In genomic region chr11:74829812-74830211, GRCm38 (mm10) we compare ENCODE assay signal across 8 mouse cellular contexts. TPM values are rescaled to one million over a fixed set of nuclear protein-coding genes. Genes with fewer than 3 reads are reported as not detected.
DNase-seq lines count a peak whose midpoint lies in the region; ATAC-seq and TF ChIP-seq lines count a peak whose summit lies in the region.

No protein-coding gene starts in this region.

- H3K79me2 ChIP-seq in heart, adult 2 months (replicated peaks; ENCODE audit: control insufficient read depth, insufficient read depth, low read length): no peaks in the 10 kb centered on the region

- H3K27me3 ChIP-seq in heart, adult 2 months (ENCODE audit: control insufficient read depth, insufficient read depth, low read length): no peaks in the 10 kb centered on the region
- no peaks in the 10 kb centered on the region for H3K27me3 ChIP-seq in liver, embryonic 11.5 days (replicated peaks; ENCODE audit: control insufficient read depth, insufficient read depth, low read length)
- no peaks in the 10 kb centered on the region for H3K27me3 ChIP-seq in stomach, embryonic 16.5 days (ENCODE audit: control insufficient read depth, insufficient read depth, low read length)

- TF ChIP-seq CTCF in heart, adult 2 months (IDR thresholded peaks at IDR 0.05): peak; percentile 62

- H3K4me2 ChIP-seq in liver, embryonic 11.5 days: peak overlapping the region; percentile 99
- peak overlapping the region; percentile 95 for H3K4me2 ChIP-seq in stomach, embryonic 16.5 days (ENCODE audit: low read depth, low read length)

- peak overlapping the region; percentile 48 for H3K9ac ChIP-seq in heart, adult 2 months (ENCODE audit: low read depth, low read length)
- peak overlapping the region; percentile 58 for H3K9ac ChIP-seq in liver, embryonic 11.5 days (ENCODE audit: low read depth, low read length)
- peak overlapping the region; percentile 60 for H3K9ac ChIP-seq in stomach, embryonic 16.5 days (ENCODE audit: low read length)

- H3K4me1 ChIP-seq in heart, adult 2 months (ENCODE audit: control insufficient read depth, insufficient read depth, low read length): peaks cover 21% of the 10 kb centered on the region
- peaks cover 43% of the 10 kb centered on the region for H3K4me1 ChIP-seq in liver, embryonic 11.5 days (replicated peaks; ENCODE audit: control insufficient read depth, insufficient read depth, low read length)
- peaks cover 32% of the 10 kb centered on the region; the same call in 1 of the 2 replicates for H3K4me1 ChIP-seq in stomach, embryonic 16.5 days (ENCODE audit: control insufficient read depth, insufficient read depth, low read length)

- no peak for TF ChIP-seq EP300 in heart, adult 2 months (IDR thresholded peaks at IDR 0.05; ENCODE audit: insufficient read depth, low read depth, low read length)

- H3K4me3 ChIP-seq in heart, adult 2 months: peak overlapping the region; percentile 99
- H3K4me3 ChIP-seq in liver, embryonic 11.5 days (ENCODE audit: low read depth, low read length): peak overlapping the region; percentile 80
- H3K4me3 ChIP-seq in stomach, embryonic 16.5 days (replicated peaks; ENCODE audit: low read length): peak overlapping the region; percentile 79

- H3K9me3 ChIP-seq in liver, embryonic 11.5 days (ENCODE audit: control insufficient read depth, low read length): no peaks in the 10 kb centered on the region
- no peaks in the 10 kb centered on the region for H3K9me3 ChIP-seq in stomach, embryonic 16.5 days (replicated peaks; ENCODE audit: control insufficient read depth, low read length)

- peak overlapping the region; percentile 98 for H3K27ac ChIP-seq in heart, adult 2 months
- peak overlapping the region; percentile 99 for H3K27ac ChIP-seq in liver, embryonic 11.5 days (ENCODE audit: low read depth, low read length)
- H3K27ac ChIP-seq in stomach, embryonic 16.5 days (ENCODE audit: low read length): peak overlapping the region; percentile 100

- TF ChIP-seq POLR2A in heart, adult 2 months (IDR thresholded peaks at IDR 0.05; ENCODE audit: insufficient read depth, low read depth, low read length): 0 out of 2 replicates have a peak, but pooled peaks have one; percentile 36

- under 1% methylated on average over 20 of the region's 20 CpGs for WGBS in heart, adult 2 months
- WGBS in liver, embryonic 11.5 days: under 1% methylated on average over 20 of the region's 20 CpGs
- under 1% methylated on average over 20 of the region's 20 CpGs for WGBS in stomach, embryonic 16.5 days

- intact Hi-C loops in heart, adult 2 months (cut with DNase I): loop anchor here (2.0 to 10.0 kb wide), 5 partner anchors 15 to 632 kb away; partner anchors contain the start of genes Cluh, Hic1, Pafah1b1 and Tlcd2

- H3K36me3 ChIP-seq in heart, adult 2 months (ENCODE audit: control insufficient read depth, insufficient read depth, low read length): no peaks in the 10 kb centered on the region
- H3K36me3 ChIP-seq in liver, embryonic 11.5 days (ENCODE audit: control insufficient read depth, insufficient read depth, low read length): no peaks in the 10 kb centered on the region
- H3K36me3 ChIP-seq in stomach, embryonic 16.5 days (ENCODE audit: control insufficient read depth, insufficient read depth, low read length): no peaks in the 10 kb centered on the region

- DNase-seq in heart, adult 2 months: peak; percentile 85 to 91
- DNase-seq in heart, adult 8-10 months (ENCODE audit: low spot score): no peak
- peak; percentile 76 for DNase-seq in c-Kit-positive CD71-positive TER-119-positive erythroid progenitor cells, embryonic 14.5 days (ENCODE audit: low spot score)
- DNase-seq in gastrocnemius, adult 18-20 months (ENCODE audit: low spot score): peak; percentile 84
- peak; percentile 83 for DNase-seq in liver, embryonic 11.5 days (ENCODE audit: low spot score)

- peak; percentile 40 for ATAC-seq in inflammation-experienced regulatory T-cells, adult 6 months
- peak; percentile 59 for ATAC-seq in liver, embryonic 11.5 days (replicated peaks; ENCODE audit: low FRiP score)
- ATAC-seq in monocyte, adult 5-6 weeks (replicated peaks; ENCODE audit: insufficient number of reproducible peaks, low FRiP score, low TSS enrichment, poor library complexity, severe bottlenecking): peak; percentile 32
- ATAC-seq in stomach, embryonic 16.5 days (ENCODE audit: insufficient read depth, low FRiP score): 0 out of 2 replicates have a peak, but pooled peaks have one; percentile 11

RNA-seq across cellular contexts. Expression of gene Mnt, which starts 0.9 kb away (rescaled TPM):
- total RNA-seq in heart, adult 2 months (2021): 10 to 100 TPM in 1 of 2 experiments, 1 to 10 TPM in 1; 6.7 to 10.7 TPM
- polyA plus RNA-seq in heart, adult 2 months (2012; rRNA removed): 5.4 and 6.9 TPM in 2 replicates
- 10 to 100 TPM in 3 of 4 experiments, 1 to 10 TPM in 1; 7.4 to 13.4 (median 10.2) TPM for total RNA-seq in heart, adult 8-10 months (2022)
- 1 to 10 TPM; 4.8 to 7.0 TPM for total RNA-seq in gastrocnemius, adult 18-20 months (2021)
- polyA plus RNA-seq in inflammation-experienced regulatory T-cells, adult 6 months (2017; shearing (Covaris generic)): 1 to 10 TPM; 4.8 to 6.5 (median 6.3) TPM
- 3.5 and 3.9 TPM in 2 replicates for polyA plus RNA-seq in liver, embryonic 11.5 days (2014; fragmentation: Nextera tagmentation; extraction: Ambion mirVana)
- total RNA-seq in monocyte, adult 5-6 weeks (2017): 8.0 to 14.0 TPM (median 9.5 TPM) in 3 replicates
- polyA plus RNA-seq in stomach, embryonic 16.5 days (2015; fragmentation: Nextera tagmentation; extraction: Ambion mirVana): 2.5 and 3.2 TPM in 2 replicates

RNA-seq across cellular contexts. Expression of gene Mettl16, which starts 59.2 kb away (rescaled TPM):
- total RNA-seq in heart, adult 2 months (2021): 10 to 100 TPM; 16.3 to 17.8 TPM
- 2.8 and 4.6 TPM in 2 replicates for polyA plus RNA-seq in heart, adult 2 months (2012; rRNA removed)
- 10 to 100 TPM; 16.2 to 19.9 (median 17.3) TPM for total RNA-seq in heart, adult 8-10 months (2022)
- total RNA-seq in gastrocnemius, adult 18-20 months (2021): 10 to 100 TPM; 11.1 to 14.2 TPM
- polyA plus RNA-seq in inflammation-experienced regulatory T-cells, adult 6 months (2017; shearing (Covaris generic)): 10 to 100 TPM; 29.2 to 32.2 (median 31.5) TPM
- 57.7 and 63.0 TPM in 2 replicates for polyA plus RNA-seq in liver, embryonic 11.5 days (2014; fragmentation: Nextera tagmentation; extraction: Ambion mirVana)
- total RNA-seq in monocyte, adult 5-6 weeks (2017): 26.1 to 29.5 TPM (median 28.1 TPM) in 3 replicates
- 39.6 and 41.8 TPM in 2 replicates for polyA plus RNA-seq in stomach, embryonic 16.5 days (2015; fragmentation: Nextera tagmentation; extraction: Ambion mirVana)
